Mouse (Mus musculus): ENCODE measurements around the gene Fosl1.

- TF ChIP-seq CTCF (IDR thresholded peaks at IDR 0.05; ENCODE audit: control insufficient read depth, insufficient read depth, low read length) (no peak), POLR2A (IDR thresholded peaks at IDR 0.05; ENCODE audit: borderline replicate concordance, control insufficient read depth, low read depth, low read length) (no peak)
Measured at GRCm38 (mm10) chr19:5405924-5406323, 41.4 kb upstream of the Fosl1 start.

Measured in bone marrow, adult 2 months (tissue).